Mouse (Mus musculus): Measurements from ENCODE around the gene Taf10. TPM values are rescaled to one million over a fixed set of nuclear protein-coding genes. Genes with fewer than 3 reads are reported as not detected.

The Taf10 gene
- polyA plus RNA-seq, 1 experiment from 2014 or later = 244 TPM

GRCm38 (mm10) chr7:105764331-105764730 is 20.2 kb upstream of the Taf10 start:
- WGBS = 85% methylated on average over 11 of the region's 11 CpGs
- Histone ChIP-seq H3K4me1 (replicated peaks; ENCODE audit: control insufficient read depth, insufficient read depth, low read length) (no peaks in the 10 kb centered on the region; the same call in 1 of the 2 replicates), H3K4me2 (no peak overlapping the region), H3K9me3 (ENCODE audit: control insufficient read depth, low read length) (no peaks in the 10 kb centered on the region), H3K36me3 (ENCODE audit: control insufficient read depth, insufficient read depth, low read length) (peaks cover 2% of the 10 kb centered on the region; the same call in 1 of the 2 replicates), H3K9ac (ENCODE audit: low read depth, low read length) (no peak overlapping the region), H3K27me3 (replicated peaks; ENCODE audit: control insufficient read depth, insufficient read depth, low read length) (peaks cover 33% of the 10 kb centered on the region), H3K27ac (ENCODE audit: low read depth, low read length) (no peak overlapping the region), H3K4me3 (ENCODE audit: low read depth, low read length) (no peak overlapping the region)
- DNase-seq (ENCODE audit: low spot score) (no peak), ATAC-seq (replicated peaks; ENCODE audit: low FRiP score) (no peak)

GRCm38 (mm10) chr7:105762517-105763270 is 18.5 kb upstream of the Taf10 start:
- WGBS = 16% methylated on average over 55 of the region's 55 CpGs
- Histone ChIP-seq H3K9ac (ENCODE audit: low read depth, low read length) (no peak overlapping the region), H3K36me3 (ENCODE audit: control insufficient read depth, insufficient read depth, low read length) (peaks cover 2% of the 10 kb centered on the region; the same call in 1 of the 2 replicates), H3K9me3 (ENCODE audit: control insufficient read depth, low read length) (no peaks in the 10 kb centered on the region), H3K4me2 (peak overlapping the region; percentile 68), H3K4me1 (replicated peaks; ENCODE audit: control insufficient read depth, insufficient read depth, low read length) (peaks cover 4% of the 10 kb centered on the region), H3K27me3 (replicated peaks; ENCODE audit: control insufficient read depth, insufficient read depth, low read length) (peaks cover 33% of the 10 kb centered on the region), H3K27ac (ENCODE audit: low read depth, low read length) (no peak overlapping the region), H3K4me3 (ENCODE audit: low read depth, low read length) (peak overlapping the region; percentile 36)
- DNase-seq (ENCODE audit: low spot score) (no peak), ATAC-seq (replicated peaks; ENCODE audit: low FRiP score) (no peak)

- no peak for DNase-seq (ENCODE audit: low spot score)
- H3K4me1 ChIP-seq (replicated peaks; ENCODE audit: control insufficient read depth, insufficient read depth, low read length) = peaks cover 4% of the 10 kb centered on the region; the same call in 1 of the 2 replicates
- peak overlapping the region; percentile 68 for H3K4me2 ChIP-seq
- no peak overlapping the region for H3K27ac ChIP-seq (ENCODE audit: low read depth, low read length)
- H3K9ac ChIP-seq (ENCODE audit: low read depth, low read length) = no peak overlapping the region
- H3K27me3 ChIP-seq (replicated peaks; ENCODE audit: control insufficient read depth, insufficient read depth, low read length) = peaks cover 33% of the 10 kb centered on the region
- no peak; the same call in 1 of the 2 replicates for ATAC-seq (replicated peaks; ENCODE audit: low FRiP score)
- H3K4me3 ChIP-seq (ENCODE audit: low read depth, low read length) = peak overlapping the region; percentile 36
- no peaks in the 10 kb centered on the region for H3K9me3 ChIP-seq (ENCODE audit: control insufficient read depth, low read length)
- H3K36me3 ChIP-seq (ENCODE audit: control insufficient read depth, insufficient read depth, low read length) = peaks cover 2% of the 10 kb centered on the region; the same call in 1 of the 2 replicates
- WGBS = 13% methylated on average over 51 of the region's 51 CpGs
These were observed 17.8 kb upstream of the Taf10 start for GRCm38 (mm10) chr7:105761813-105762484.

GRCm38 (mm10) chr7:105753281-105753680 is 9.1 kb upstream of the Taf10 start:
- ATAC-seq (replicated peaks; ENCODE audit: low FRiP score) (no peak), DNase-seq (ENCODE audit: low spot score) (no peak)
- Histone ChIP-seq H3K4me1 (replicated peaks; ENCODE audit: control insufficient read depth, insufficient read depth, low read length) (no peaks in the 10 kb centered on the region; the same call in 1 of the 2 replicates), H3K4me3 (ENCODE audit: low read depth, low read length) (no peak overlapping the region), H3K27ac (ENCODE audit: low read depth, low read length) (no peak overlapping the region), H3K27me3 (replicated peaks; ENCODE audit: control insufficient read depth, insufficient read depth, low read length) (no peaks in the 10 kb centered on the region), H3K9ac (ENCODE audit: low read depth, low read length) (no peak overlapping the region), H3K9me3 (ENCODE audit: control insufficient read depth, low read length) (no peaks in the 10 kb centered on the region), H3K36me3 (ENCODE audit: control insufficient read depth, insufficient read depth, low read length) (peaks cover 4% of the 10 kb centered on the region; the same call in 1 of the 2 replicates), H3K4me2 (no peak overlapping the region)
- WGBS = 85% methylated on average over 10 of the region's 10 CpGs

- no peaks in the 10 kb centered on the region for H3K9me3 ChIP-seq (ENCODE audit: control insufficient read depth, low read length)
- H3K9ac ChIP-seq (ENCODE audit: low read depth, low read length) = no peak overlapping the region
- H3K36me3 ChIP-seq (ENCODE audit: control insufficient read depth, insufficient read depth, low read length) = peaks cover 4% of the 10 kb centered on the region; the same call in 1 of the 2 replicates
- H3K4me3 ChIP-seq (ENCODE audit: low read depth, low read length) = no peak overlapping the region
- no peaks in the 10 kb centered on the region for H3K27me3 ChIP-seq (replicated peaks; ENCODE audit: control insufficient read depth, insufficient read depth, low read length)
- H3K4me1 ChIP-seq (replicated peaks; ENCODE audit: control insufficient read depth, insufficient read depth, low read length) = no peaks in the 10 kb centered on the region; the same call in 1 of the 2 replicates
- DNase-seq (ENCODE audit: low spot score) (no peak), ATAC-seq (replicated peaks; ENCODE audit: low FRiP score) (no peak)
- H3K4me2 ChIP-seq = no peak overlapping the region
- no peak overlapping the region for H3K27ac ChIP-seq (ENCODE audit: low read depth, low read length)
- WGBS = 87% methylated on average over 2 of the region's 2 CpGs
These were observed 8.6 kb upstream of the Taf10 start for GRCm38 (mm10) chr7:105752716-105753115.

- DNase-seq (ENCODE audit: low spot score) (peak; percentile 86), ATAC-seq (replicated peaks; ENCODE audit: low FRiP score) (peak; percentile 89)
- peak within 1 kb of the TSS; percentile 89 for H3K4me2 ChIP-seq
- 0 out of 2 replicates have a peak within 1 kb of the TSS, but pooled peaks have one; percentile 32 for H3K27ac ChIP-seq (ENCODE audit: low read depth, low read length)
- peaks cover 7% of the 10 kb centered on the region for H3K36me3 ChIP-seq (ENCODE audit: control insufficient read depth, insufficient read depth, low read length)
- H3K9me3 ChIP-seq (ENCODE audit: control insufficient read depth, low read length) = no peaks in the 10 kb centered on the region
- peak within 1 kb of the TSS; percentile 85 for H3K9ac ChIP-seq (ENCODE audit: low read depth, low read length)
- peak within 1 kb of the TSS; percentile 80 for H3K4me3 ChIP-seq (ENCODE audit: low read depth, low read length)
- no peaks in the 10 kb centered on the region; the same call in 1 of the 2 replicates for H3K4me1 ChIP-seq (replicated peaks; ENCODE audit: control insufficient read depth, insufficient read depth, low read length)
- no peaks in the 10 kb centered on the region for H3K27me3 ChIP-seq (replicated peaks; ENCODE audit: control insufficient read depth, insufficient read depth, low read length)
- 16% methylated on average over 20 of the region's 20 CpGs for WGBS
These were observed 7.6 kb upstream of the Taf10 start, which contains the start of gene Tpp1 for GRCm38 (mm10) chr7:105751491-105752433. Gene Tpp1 (minus strand): TSS chr7:105752235.

GRCm38 (mm10) chr7:105747776-105748175 is 3.6 kb upstream of the Taf10 start:
- peaks cover 10% of the 10 kb centered on the region for H3K36me3 ChIP-seq (ENCODE audit: control insufficient read depth, insufficient read depth, low read length)
- no peak overlapping the region for H3K4me2 ChIP-seq
- WGBS = 85% methylated on average over 2 of the region's 2 CpGs
- ATAC-seq (replicated peaks; ENCODE audit: low FRiP score) = no peak
- H3K9ac ChIP-seq (ENCODE audit: low read depth, low read length) = no peak overlapping the region
- no peaks in the 10 kb centered on the region for H3K27me3 ChIP-seq (replicated peaks; ENCODE audit: control insufficient read depth, insufficient read depth, low read length)
- no peak overlapping the region for H3K4me3 ChIP-seq (ENCODE audit: low read depth, low read length)
- peaks cover 10% of the 10 kb centered on the region for H3K4me1 ChIP-seq (replicated peaks; ENCODE audit: control insufficient read depth, insufficient read depth, low read length)
- no peak for DNase-seq (ENCODE audit: low spot score)
- no peak overlapping the region for H3K27ac ChIP-seq (ENCODE audit: low read depth, low read length)
- no peaks in the 10 kb centered on the region for H3K9me3 ChIP-seq (ENCODE audit: control insufficient read depth, low read length)

Measured in liver, embryonic 11.5 days (tissue).